Mouse (Mus musculus) testis, adult 2 months (tissue): ENCODE measurements around the gene Cep41.

Experiments
- CTCF ChIP-seq: fragments of 200-500 bp; IDR thresholded peaks from 2 replicates; pipeline ENCODE4 v1.5.1; 2012; ENCODE audit warnings: low read depth, mild to moderate bottlenecking, inconsistent platforms, low read length, moderate library complexity; ENCODE audit not compliant: control insufficient read depth, insufficient read depth, insufficient replicate concordance
- POLR2A ChIP-seq: fragments of 200-500 bp; IDR thresholded peaks from 2 replicates; pipeline ENCODE4 v1.6.1; 2012; ENCODE audit warnings: low read depth, mild to moderate bottlenecking, inconsistent platforms, low read length, moderate library complexity; ENCODE audit not compliant: control insufficient read depth

DNA sequence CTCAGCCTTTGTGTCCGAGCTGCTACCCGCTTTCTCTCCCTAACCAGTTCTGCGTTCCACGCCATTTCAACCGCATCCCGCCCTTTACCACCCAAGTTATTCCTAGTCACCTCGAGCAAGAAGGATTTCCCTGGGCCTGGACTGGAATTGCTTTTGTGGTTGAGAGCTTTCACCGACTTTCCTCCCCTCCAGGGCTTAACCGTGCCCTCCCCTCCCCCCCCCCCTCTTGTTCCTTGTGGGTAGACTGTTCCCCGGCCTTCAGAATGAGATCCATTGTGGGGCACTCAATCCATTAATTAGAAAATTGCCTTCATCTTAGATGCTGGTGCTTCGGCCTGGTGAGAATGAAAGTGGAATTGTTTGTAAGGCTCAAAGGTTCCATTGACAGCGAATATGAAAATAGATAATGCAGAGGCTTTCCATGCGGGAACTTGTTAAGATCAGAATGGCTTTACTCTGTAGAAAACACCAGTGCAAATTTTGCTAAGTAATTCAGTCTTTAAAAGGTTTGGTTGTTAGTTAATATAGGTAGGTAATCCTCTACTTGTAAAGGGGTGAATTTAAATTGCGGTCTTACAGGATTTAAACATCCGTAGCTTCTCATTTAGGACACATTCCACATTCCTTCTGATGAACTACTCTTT, 42.3 kb upstream of the Cep41 start:
- TF ChIP-seq CTCF (no peak), POLR2A (no peak)
